Mouse (Mus musculus): Measurements from ENCODE around the gene Fgf4. TPM values are rescaled to one million over a fixed set of nuclear protein-coding genes. Genes with fewer than 3 reads are reported as not detected.

The Fgf4 gene
- polyA plus RNA-seq, 1 experiment = not detected

DNA sequence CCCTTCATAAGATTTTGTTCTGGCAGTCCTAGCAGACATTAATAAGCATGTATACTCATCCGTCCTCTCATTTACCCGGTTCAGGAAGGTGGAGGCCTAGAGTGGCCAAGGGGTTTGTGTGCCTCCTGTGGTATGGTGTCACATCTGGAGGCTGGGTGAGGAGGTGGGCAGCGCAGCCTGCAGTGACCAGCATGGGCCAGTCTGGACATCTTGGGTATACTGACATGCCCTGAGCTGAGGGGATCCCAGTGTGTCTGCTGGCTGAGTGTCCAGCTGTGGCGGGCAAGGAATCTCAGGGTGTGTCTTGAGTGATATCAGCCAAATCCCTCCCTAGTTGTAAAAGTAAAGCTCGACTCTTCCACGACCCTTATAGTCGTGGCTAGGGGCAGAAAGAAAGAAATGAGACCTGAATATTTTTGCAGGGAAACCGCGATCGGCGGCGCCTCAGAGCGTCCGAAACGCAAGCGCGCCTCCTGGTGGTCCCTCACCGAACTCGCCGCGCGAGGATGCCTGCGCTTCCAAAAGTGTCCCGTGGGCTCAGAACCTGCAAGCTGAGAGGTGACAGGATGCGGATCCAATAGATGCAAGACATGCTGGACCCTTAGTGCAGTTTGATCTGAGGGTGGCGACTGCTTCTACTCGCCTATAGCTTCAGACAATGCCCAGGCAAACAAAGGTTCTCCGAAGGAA is 59.7 kb downstream of the Fgf4 start:
- WGBS = 12% methylated on average over 28 of the region's 28 CpGs
- TF ChIP-seq POLR2A (IDR thresholded peaks at IDR 0.05; ENCODE audit: borderline replicate concordance, insufficient read depth, low read length) (no peak), CTCF (IDR thresholded peaks at IDR 0.05; ENCODE audit: borderline replicate concordance, insufficient read depth, low read depth, low read length) (peak; percentile 78)
- H3K27ac ChIP-seq (ENCODE audit: insufficient read depth, low read length) = no peak overlapping the region

DNA sequence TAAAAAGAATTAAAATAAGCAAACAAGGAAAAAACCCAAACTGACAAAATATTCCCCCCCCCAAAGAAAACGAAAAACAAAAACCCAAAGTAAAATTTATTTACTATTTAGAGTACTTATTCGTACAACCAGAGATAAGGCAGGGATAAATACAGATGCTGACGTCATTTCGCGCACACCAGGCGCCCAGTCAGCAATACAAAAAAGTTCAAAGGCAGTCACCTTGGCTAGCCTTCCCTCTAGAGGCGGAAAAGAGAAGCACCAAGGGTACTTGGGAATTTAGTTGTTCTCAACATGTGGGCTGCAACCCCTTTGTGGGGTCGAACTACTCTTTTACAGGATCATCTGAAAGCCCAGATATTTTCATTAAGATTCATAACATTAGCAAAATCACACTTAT is 60.6 kb downstream of the Fgf4 start:
- WGBS = 36% methylated on average over 8 of the region's 8 CpGs
- TF ChIP-seq POLR2A (IDR thresholded peaks at IDR 0.05; ENCODE audit: borderline replicate concordance, insufficient read depth, low read length) (no peak), CTCF (IDR thresholded peaks at IDR 0.05; ENCODE audit: borderline replicate concordance, insufficient read depth, low read depth, low read length) (no peak)
- Histone ChIP-seq H3K27ac (ENCODE audit: insufficient read depth, low read length) (no peak overlapping the region), H3K27me3 (ENCODE audit: control insufficient read depth, insufficient read depth, low read length) (no peaks in the 10 kb centered on the region), H3K4me1 (ENCODE audit: control insufficient read depth, insufficient read depth, low read length) (peaks cover 4% of the 10 kb centered on the region; the same call in 1 of the 2 replicates), H3K4me3 (replicated peaks; ENCODE audit: insufficient read depth, low read depth, low read length) (no peak overlapping the region)
- DNase-seq = no peak

More for the DNA sequence above, 59.7 kb downstream of the Fgf4 start:
- Histone ChIP-seq H3K4me1 (ENCODE audit: control insufficient read depth, insufficient read depth, low read length) (no peaks in the 10 kb centered on the region), H3K4me3 (replicated peaks; ENCODE audit: insufficient read depth, low read depth, low read length) (no peak overlapping the region), H3K27me3 (ENCODE audit: control insufficient read depth, insufficient read depth, low read length) (no peaks in the 10 kb centered on the region)
- DNase-seq = peak; percentile 47 to 63

DNA sequence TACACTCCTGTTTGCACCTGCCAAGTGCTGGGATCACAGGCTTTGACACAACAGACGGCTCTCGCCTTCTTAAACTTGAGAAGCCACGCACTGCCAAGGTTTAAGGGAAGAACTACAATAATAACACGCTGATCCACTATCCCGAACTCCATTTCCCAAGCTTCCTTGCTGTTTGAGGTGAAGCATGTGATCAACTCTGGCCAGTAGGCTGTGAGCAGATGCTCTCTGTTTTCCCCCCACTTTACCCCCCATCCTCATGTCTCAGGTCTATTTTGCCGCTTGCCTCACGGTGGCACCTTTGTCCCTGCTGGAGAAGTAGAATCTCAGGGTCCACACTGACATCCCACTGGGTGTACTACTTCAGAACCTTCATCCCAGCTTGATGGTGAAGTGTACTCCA is 61.5 kb downstream of the Fgf4 start:
- no peak for TF ChIP-seq CTCF (IDR thresholded peaks at IDR 0.05; ENCODE audit: borderline replicate concordance, insufficient read depth, low read depth, low read length)
- no peak for TF ChIP-seq POLR2A (IDR thresholded peaks at IDR 0.05; ENCODE audit: borderline replicate concordance, insufficient read depth, low read length)
- WGBS = 58% methylated on average over 7 of the region's 7 CpGs
- no peak for DNase-seq
- H3K4me1 ChIP-seq (ENCODE audit: control insufficient read depth, insufficient read depth, low read length) = peaks cover 4% of the 10 kb centered on the region; the same call in 1 of the 2 replicates
- no peaks in the 10 kb centered on the region for H3K27me3 ChIP-seq (ENCODE audit: control insufficient read depth, insufficient read depth, low read length)
- H3K4me3 ChIP-seq (replicated peaks; ENCODE audit: insufficient read depth, low read depth, low read length) = no peak overlapping the region
- H3K27ac ChIP-seq (ENCODE audit: insufficient read depth, low read length) = no peak overlapping the region

DNA sequence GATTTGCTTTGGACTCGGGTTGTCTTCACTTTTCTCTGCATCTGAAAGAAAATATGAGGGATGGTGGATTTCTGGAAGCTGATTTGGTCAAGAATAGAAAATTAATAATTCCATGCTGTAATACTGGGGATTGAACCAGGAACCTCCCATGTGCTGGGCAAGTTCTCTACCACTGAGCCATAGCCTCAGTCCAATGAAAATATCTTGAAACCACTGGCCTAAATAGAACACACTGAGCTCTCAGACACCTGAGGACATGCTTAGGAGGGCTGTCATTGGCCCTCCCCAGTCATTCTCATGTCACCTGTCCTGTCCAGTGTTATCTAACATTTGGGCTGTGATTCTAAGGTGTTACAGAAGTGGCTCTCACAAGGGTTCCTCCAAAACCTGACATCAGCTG is 64.0 kb downstream of the Fgf4 start:
- Histone ChIP-seq H3K4me3 (replicated peaks; ENCODE audit: insufficient read depth, low read depth, low read length) (no peak overlapping the region), H3K27ac (ENCODE audit: insufficient read depth, low read length) (no peak overlapping the region), H3K4me1 (ENCODE audit: control insufficient read depth, insufficient read depth, low read length) (peaks cover 8% of the 10 kb centered on the region; the same call in 1 of the 2 replicates), H3K27me3 (ENCODE audit: control insufficient read depth, insufficient read depth, low read length) (no peaks in the 10 kb centered on the region)
- 96% methylated on average over 1 of the region's 1 CpGs for WGBS
- DNase-seq = no peak
- TF ChIP-seq POLR2A (IDR thresholded peaks at IDR 0.05; ENCODE audit: borderline replicate concordance, insufficient read depth, low read length) (no peak), CTCF (IDR thresholded peaks at IDR 0.05; ENCODE audit: borderline replicate concordance, insufficient read depth, low read depth, low read length) (no peak)

DNA sequence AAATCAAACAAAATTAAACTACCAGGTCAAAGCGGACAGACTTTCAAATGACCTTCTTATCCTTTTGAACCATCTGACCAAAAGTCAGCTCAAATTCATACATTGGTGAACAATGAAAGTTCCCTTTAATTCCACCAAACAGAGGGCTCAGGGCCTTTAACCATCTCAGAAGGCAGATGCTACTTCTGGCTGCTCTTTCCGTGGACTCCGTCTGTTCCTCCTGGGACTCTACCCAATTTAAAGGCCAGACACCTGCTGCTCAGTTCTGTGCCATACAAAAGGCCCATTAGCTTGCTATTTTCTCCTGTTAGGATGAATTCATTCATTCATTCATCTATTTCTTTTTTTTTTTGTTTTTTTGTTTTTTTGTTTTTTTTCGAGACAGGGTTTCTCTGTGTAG is 65.7 kb downstream of the Fgf4 start:
- peak; percentile 77 to 90 for DNase-seq
- H3K27me3 ChIP-seq (ENCODE audit: control insufficient read depth, insufficient read depth, low read length) = no peaks in the 10 kb centered on the region
- TF ChIP-seq POLR2A (IDR thresholded peaks at IDR 0.05; ENCODE audit: borderline replicate concordance, insufficient read depth, low read length) = no peak
- no peak for TF ChIP-seq CTCF (IDR thresholded peaks at IDR 0.05; ENCODE audit: borderline replicate concordance, insufficient read depth, low read depth, low read length)
- H3K4me1 ChIP-seq (ENCODE audit: control insufficient read depth, insufficient read depth, low read length) = peaks cover 10% of the 10 kb centered on the region
- H3K4me3 ChIP-seq (replicated peaks; ENCODE audit: insufficient read depth, low read depth, low read length) = no peak overlapping the region
- no peak overlapping the region; the same call in 1 of the 2 replicates for H3K27ac ChIP-seq (ENCODE audit: insufficient read depth, low read length)
- 15% methylated on average over 4 of the region's 4 CpGs for whole genome bisulfite sequencing

DNA sequence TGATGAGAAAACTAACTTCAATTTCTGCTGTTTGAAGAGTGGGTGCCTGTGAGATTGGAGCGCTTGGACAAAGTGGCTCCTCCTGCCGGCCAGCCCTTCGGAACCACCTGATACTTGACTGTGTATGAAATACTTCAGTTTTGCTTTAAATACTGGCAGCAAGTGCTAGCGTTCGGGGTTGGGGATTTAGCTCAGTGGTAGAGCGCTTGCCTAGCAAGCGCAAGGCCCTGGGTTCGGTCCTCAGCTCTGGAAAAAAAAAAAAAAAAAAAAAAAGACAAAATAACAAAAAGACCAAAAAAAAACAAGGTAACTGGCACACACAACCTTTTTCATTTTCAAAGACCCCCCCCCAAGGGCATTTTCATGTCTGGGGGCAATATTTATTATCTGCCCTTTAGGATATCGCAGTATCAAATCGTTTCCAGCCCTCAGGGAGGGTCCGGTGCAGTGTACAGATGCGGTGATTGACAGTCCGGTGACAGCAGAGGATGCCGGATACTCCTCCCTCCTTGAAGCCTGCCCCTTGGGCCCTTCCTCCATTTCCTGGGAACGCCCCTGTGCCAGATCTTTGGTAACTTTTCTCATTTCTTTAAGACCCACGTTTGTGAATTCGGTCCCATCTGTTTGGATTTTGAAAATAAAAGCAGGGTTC is 67.3 kb downstream of the Fgf4 start:
- Histone ChIP-seq H3K4me3 (replicated peaks; ENCODE audit: insufficient read depth, low read depth, low read length) (peak overlapping the region; percentile 97), H3K27me3 (ENCODE audit: control insufficient read depth, insufficient read depth, low read length) (no peaks in the 10 kb centered on the region), H3K27ac (ENCODE audit: insufficient read depth, low read length) (peak overlapping the region; percentile 64; the same call in 1 of the 2 replicates), H3K4me1 (ENCODE audit: control insufficient read depth, insufficient read depth, low read length) (peaks cover 10% of the 10 kb centered on the region)
- DNase-seq = no peak
- 22% methylated on average over 17 of the region's 17 CpGs for WGBS
- TF ChIP-seq POLR2A (IDR thresholded peaks at IDR 0.05; ENCODE audit: borderline replicate concordance, insufficient read depth, low read length) (no peak), CTCF (IDR thresholded peaks at IDR 0.05; ENCODE audit: borderline replicate concordance, insufficient read depth, low read depth, low read length) (no peak)

Other genes with a start within 250 kb of the Fgf4 start
- 3.1 and 3.7 TPM in 2 replicates for gene Ano1, start 95.4 kb upstream of the Fgf4 start, polyA plus RNA-seq (2012; rRNA removed)
- 0.63 and 0.67 TPM in 2 replicates for gene Fgf3, start 9.3 kb upstream of the Fgf4 start, polyA plus RNA-seq (2012; rRNA removed)
- gene Fgf15, start 49.2 kb downstream of the Fgf4 start, polyA plus RNA-seq (2012; rRNA removed) = not detected in 2 replicates
- 38.0 and 45.8 TPM in 2 replicates for gene LTO1, start 67.7 kb downstream of the Fgf4 start, polyA plus RNA-seq (2012; rRNA removed)
- 21.8 and 23.1 TPM in 2 replicates for gene Ccnd1, start 92.6 kb downstream of the Fgf4 start, polyA plus RNA-seq (2012; rRNA removed)